Mouse (Mus musculus): ENCODE results near the gene Dmrta1. TPM values are rescaled to one million over a fixed set of nuclear protein-coding genes. Genes with fewer than 3 reads are reported as not detected.
"Not testable (repeated sequence)": the region's sequence is repeated elsewhere in the genome, so short reads cannot be mapped to it uniquely, and the experiment has no call there.

Dmrta1 gene
- total RNA-seq, 2 experiments from 2014 or later: 1.0 to 1.4 TPM

DNA sequence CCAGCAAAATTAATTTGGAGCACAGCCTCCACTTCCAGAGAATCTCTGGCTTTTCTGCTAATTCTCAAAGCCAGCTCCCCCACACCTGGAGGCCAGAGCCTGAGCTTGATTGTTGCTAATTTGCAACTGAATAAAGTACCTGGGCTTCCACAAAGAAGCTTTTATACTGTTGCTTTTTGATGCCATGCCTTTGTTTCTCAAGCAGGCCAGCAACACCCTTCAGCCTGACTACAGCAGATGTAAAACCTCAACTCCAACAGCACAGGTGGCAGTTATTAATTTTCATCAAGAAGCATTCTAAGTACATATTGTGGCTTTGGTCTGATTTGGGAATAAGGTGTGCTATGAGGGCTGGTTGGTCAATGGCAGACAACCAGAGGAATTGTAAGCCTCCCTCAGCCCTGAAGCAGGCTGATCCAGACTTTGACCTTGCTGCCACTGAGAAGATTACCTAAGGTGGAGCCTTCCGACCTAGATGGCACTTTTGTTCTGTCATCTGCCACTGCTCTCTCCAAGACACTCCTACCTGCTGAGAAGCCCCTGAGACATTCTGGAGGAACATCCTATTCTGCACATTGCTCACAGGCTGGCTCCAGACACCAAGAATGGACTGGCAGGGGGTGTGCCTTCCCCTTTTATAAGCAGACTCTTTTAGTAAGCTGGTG lies 44.4 kb downstream of the Dmrta1 start:
- intact Hi-C loops (cut with DNase I); DNase-seq: not testable (repeated sequence)

Measured in left cerebral cortex, postnatal 4 days (tissue).